Mouse (Mus musculus): ENCODE data around the gene Tmem183a.

Tmem183a gene

DNA sequence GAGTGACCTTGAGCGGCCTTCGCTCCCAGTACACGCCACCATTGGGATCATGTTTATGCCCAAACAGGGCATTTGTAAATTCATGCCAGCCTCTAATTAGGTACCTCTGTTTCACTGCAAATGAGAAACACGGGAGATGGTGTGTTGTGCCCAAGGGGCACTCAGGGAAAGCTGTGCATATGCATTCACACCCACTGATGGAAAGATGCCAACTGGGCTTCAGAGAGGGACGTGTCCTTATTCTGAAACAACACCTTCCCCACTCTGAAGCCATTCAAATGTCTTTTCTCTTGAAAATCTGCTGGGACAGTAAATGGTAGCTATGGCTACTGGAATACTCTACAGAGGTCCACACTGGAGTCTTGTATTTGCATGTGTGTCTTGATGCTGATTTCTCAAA lies 43.5 kb downstream of the Tmem183a start:
- no peak for DNase-seq

DNA sequence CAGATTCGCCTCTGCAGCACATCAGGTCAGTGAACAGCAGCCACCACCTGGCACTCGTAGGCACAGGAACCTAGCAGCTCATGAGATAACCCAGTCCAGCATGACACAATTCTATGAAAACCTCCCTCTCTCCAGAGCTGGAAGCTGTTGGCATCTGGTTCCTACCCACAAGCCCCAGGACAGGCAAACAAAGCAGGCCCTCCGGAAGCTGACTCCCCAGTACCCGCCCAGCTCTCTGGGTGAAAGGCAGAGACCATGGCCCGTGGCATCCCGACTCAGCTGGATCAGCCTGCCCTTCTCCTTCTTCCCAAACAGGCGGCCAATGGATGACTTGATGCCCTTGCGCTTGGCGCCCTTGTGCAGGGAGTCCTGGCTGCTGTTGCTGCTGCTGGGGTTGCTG lies 45.4 kb downstream of the Tmem183a start:
- no peak for DNase-seq

DNA sequence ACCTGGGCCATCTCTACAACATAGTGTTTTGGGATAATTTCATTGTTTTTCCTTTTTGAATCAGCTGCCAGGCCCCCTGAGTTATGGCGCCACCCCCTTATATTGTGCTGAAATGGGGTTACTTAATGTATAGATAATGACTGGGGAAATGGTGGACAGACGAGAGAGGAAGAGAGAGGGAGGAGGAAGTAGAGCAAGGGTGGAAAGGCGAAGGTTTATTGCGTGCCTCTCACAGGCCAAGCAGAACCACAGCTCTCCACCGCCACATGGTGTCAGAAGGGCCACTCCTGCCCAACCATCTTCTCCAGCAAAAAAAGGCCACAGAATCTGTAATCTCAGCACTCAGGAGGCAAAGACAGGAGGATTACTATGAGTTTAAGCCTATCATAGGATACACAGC lies 46.6 kb downstream of the Tmem183a start:
- no peak for DNase-seq

DNA sequence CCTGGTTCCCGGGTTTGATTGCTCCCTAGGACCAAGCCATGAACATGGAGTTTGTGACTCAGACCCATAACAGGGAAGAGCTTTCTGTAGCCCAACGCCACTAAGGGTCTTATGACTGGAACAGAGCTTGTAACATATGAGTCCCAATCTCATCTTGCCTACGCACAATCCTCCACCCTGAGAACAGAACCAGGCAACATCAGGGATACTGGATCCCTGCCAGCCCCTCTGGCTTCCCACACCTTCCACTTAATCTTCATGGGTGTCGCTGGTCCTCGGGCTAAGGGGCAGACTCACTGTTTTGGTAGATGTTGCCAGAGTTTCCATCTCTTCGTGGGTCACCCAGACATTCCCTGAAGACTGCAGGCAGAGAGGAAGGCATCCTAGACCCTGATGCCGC lies 50.0 kb downstream of the Tmem183a start:
- DNase-seq: no peak

DNA sequence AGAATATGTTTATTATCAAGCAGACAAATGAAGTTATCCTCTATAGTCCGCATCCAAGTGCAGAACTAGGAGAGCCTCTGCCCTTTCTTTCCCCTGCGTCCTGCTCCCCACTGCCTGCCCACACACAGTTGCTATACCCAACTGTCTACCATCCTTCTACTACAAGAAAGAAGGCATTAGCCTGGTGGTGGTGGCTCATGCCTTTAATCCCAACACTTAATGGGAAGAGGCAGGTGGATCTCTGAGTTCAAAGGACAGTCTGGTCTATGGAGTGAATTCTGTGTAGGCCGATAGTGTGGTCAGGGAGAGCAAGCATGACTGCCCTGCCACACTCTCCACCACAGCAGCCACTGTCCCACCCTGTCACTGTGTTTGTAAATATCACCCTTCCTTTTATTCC lies 51.0 kb downstream of the Tmem183a start:
- no peak for DNase-seq

DNA sequence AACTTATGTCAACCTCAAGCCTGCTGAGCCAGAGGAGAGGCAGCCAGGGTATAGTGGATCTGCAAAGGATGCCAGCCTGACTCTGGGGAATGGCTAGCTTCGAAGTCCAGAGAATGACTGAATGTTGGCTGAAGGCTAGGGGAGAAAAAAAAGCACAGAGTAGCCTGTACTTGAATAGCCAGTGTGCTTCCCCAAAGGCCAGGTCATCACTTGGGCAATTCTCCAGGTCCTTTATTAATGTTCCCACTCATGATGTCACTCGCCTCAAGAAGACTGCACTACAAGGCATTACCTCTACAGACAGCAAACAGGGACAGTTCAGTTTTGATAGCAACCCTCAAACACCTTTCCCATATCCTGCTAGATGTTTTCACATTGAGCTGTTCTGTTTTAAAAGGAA lies 51.5 kb downstream of the Tmem183a start:
- no peak for DNase-seq

DNA sequence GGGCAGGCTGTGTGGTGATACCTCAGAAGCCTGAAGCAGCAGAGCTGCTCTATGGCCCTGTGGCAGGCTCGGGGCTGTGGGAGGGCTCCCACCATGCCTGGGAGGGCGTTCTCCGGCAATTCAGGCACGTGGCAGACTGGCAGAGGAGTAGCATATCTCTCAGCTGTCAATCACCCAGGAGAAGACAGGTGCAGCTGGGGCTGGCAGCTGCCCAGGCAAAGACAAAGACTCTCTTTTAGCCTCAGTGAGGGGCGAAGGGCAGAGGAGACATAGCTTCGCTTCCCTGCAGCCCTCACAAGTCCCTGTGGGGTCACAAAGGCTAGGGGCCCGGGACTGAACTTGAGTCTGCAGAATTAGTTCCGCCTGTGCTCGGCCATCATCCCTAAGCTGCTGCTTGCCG lies 54.4 kb downstream of the Tmem183a start:
- DNase-seq: peak; percentile 79

DNA sequence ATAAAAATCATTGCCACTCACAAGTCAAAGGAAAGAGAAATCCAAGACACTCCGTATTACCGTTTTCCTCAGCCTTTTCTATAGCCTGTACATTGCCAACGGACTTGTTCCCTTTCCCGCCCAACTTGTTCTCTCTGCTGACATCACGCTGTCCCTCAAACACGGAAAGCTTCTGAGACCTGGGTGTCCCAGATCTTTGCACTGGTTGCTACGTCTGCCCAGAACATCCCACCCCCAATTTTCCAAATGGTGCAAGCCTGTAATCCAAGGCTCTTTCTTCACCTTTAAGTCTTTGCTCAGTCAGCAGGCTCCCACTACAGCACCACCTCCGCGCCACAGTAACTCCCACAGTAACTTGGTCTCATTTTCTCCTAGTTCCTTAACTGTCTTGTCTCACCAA lies 56.8 kb downstream of the Tmem183a start:
- no peak for DNase-seq

DNA sequence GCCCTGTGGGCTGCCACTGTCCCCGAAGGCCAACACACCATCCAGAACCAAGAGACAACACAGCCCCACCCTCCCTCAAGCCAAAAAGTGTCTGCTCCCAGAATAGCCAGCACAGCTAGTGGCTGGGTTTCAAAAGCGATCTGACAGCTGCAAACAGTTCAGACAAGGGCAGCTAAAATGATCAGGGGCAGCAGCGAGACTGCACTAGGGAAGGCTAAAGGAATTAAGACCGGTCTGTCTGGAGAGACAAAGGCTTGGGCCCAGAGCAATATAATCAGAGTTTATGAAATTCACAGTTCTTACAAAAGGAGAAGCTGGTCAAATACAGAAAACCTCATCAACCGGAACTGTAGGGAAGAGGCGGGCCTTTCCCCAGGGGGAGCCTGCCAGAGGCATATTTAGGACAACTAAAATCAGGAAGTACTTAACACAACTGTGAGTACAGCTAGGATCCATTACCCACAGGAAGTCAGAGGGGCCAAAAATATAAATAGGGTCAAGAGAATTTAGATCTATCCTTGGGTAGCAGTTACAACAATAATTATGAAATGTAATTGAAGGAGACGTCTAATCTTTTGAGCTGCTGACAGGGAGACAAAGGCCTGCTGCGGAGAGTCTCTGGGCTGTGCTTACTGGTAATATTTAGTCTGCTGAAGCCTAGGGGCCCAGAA lies 59.1 kb downstream of the Tmem183a start:
- peak; percentile 57 for DNase-seq

DNA sequence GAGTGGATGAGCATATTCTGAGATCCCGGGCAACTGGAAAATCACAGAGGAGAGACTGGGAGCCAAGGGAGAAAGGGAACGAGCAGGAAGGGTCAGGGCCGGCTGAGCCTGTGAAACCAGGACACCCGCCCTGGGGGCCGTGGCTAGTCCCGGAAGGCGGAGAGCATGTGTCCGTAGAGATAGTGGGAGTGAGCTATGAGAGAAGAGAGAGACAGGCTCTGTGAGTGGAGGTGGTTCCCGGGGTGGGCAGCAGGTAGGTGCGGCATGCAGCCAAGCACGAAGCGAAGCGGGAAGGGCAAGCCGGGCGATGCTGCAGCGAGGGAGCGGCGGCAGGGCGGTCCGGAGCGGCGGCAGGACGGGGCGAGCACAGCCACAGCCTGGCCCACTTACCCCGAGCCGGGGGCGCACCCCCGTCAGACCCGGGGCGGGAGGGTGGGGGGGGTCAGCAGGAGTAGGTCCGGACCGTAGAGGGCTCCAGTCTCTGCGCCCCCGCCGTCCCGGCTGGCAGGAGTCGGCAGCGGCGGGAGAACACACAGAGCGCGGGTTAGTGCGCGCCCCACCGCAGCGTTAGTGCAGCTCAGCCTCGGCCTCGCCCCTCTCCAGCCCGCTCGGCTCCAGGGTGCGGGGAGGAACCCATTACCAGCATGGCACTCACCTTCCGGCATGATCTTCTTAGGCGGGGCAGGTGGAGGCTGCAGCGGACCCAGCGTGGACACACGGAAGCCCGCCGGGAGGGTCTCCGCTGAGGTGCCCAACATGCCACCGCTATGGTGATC lies 63.0 kb downstream of the Tmem183a start:
- DNase-seq: peak; percentile 62

DNA sequence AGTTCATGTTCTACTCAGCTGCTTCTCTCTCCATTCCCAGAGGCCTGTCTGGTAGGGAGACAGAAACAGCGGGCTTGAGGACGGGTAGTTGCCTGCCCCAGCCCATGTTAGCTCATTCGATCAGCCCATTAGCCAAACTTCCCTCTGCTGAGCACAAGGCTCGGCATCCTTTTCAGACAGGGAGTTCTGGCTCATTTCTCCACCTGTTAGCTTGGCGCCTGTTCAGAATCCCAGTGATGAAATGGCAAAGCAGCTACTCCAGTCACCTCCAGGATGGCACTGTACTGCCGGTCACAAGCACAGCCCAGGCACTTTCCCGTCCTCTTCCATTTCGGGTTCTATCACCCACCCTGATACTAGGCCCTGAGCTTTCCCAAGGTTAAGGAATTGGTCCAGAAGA lies 64.5 kb downstream of the Tmem183a start:
- DNase-seq: no peak

All from retina, postnatal 1 day (tissue).